Mouse (Mus musculus): Measurements from ENCODE around the gene Crygc. TPM values are rescaled to one million over a fixed set of nuclear protein-coding genes. Genes with fewer than 3 reads are reported as not detected.

Crygc gene
- not detected in 2 replicates for polyA plus RNA-seq (2015; fragmentation: Nextera tagmentation; extraction: Ambion mirVana)

GRCm38 (mm10) chr1:65073589-65073988 lies at the start of gene Crygc:
Gene Crygc (minus strand): TSS chr1:65073689.
- Histone ChIP-seq H3K36me3 (no peaks in the 10 kb centered on the region), H3K27me3 (no peaks in the 10 kb centered on the region), H3K4me3 (replicated peaks) (no peak within 1 kb of the TSS), H3K9me3 (replicated peaks) (no peaks in the 10 kb centered on the region), H3K9ac (no peak within 1 kb of the TSS), H3K4me1 (no peaks in the 10 kb centered on the region), H3K4me2 (no peak within 1 kb of the TSS), H3K27ac (no peak within 1 kb of the TSS)
- no peak for ATAC-seq (replicated peaks; ENCODE audit: low FRiP score)
- WGBS = 82% methylated on average over 6 of the region's 6 CpGs

GRCm38 (mm10) chr1:65122574-65123372 lies 49.3 kb upstream of the Crygc start, which contains the start of gene D630023F18Rik:
Gene D630023F18Rik (minus strand): TSS chr1:65123214.
- Histone ChIP-seq H3K9me3 (replicated peaks) (no peaks in the 10 kb centered on the region), H3K4me3 (replicated peaks) (peak within 1 kb of the TSS; percentile 25), H3K4me2 (peak within 1 kb of the TSS; percentile 48), H3K9ac (no peak within 1 kb of the TSS), H3K27me3 (no peaks in the 10 kb centered on the region), H3K27ac (no peak within 1 kb of the TSS), H3K4me1 (peaks cover 6% of the 10 kb centered on the region; the same call in 1 of the 2 replicates), H3K36me3 (no peaks in the 10 kb centered on the region)
- no peak for ATAC-seq (replicated peaks; ENCODE audit: low FRiP score)
- WGBS = 27% methylated on average over 9 of the region's 9 CpGs

GRCm38 (mm10) chr1:65119438-65119837 lies 45.9 kb upstream of the Crygc start, which contains the start of gene Gm28845:
Gene Gm28845 (minus strand): TSS chr1:65119558.
- ATAC-seq (replicated peaks; ENCODE audit: low FRiP score) = no peak

GRCm38 (mm10) chr1:65118150-65118913 lies 44.8 kb upstream of the Crygc start:
- ATAC-seq (replicated peaks; ENCODE audit: low FRiP score) = peak; percentile 80
- H3K27ac ChIP-seq = peak overlapping the region; percentile 60
- WGBS = 53% methylated on average over 8 of the region's 8 CpGs

More at GRCm38 (mm10) chr1:65119438-65119837, 45.9 kb upstream of the Crygc start, which contains the start of gene Gm28845:
- Histone ChIP-seq H3K9me3 (replicated peaks) (no peaks in the 10 kb centered on the region), H3K27me3 (no peaks in the 10 kb centered on the region), H3K4me3 (replicated peaks) (no peak within 1 kb of the TSS), H3K27ac (no peak within 1 kb of the TSS), H3K9ac (no peak within 1 kb of the TSS), H3K36me3 (no peaks in the 10 kb centered on the region), H3K4me1 (peaks cover 6% of the 10 kb centered on the region; the same call in 1 of the 2 replicates), H3K4me2 (no peak within 1 kb of the TSS)
- 87% methylated on average over 1 of the region's 1 CpGs for WGBS

GRCm38 (mm10) chr1:65113536-65114172 lies 40.2 kb upstream of the Crygc start:
- H3K9me3 ChIP-seq (replicated peaks) = no peaks in the 10 kb centered on the region
- H3K4me2 ChIP-seq = no peak overlapping the region
- 85% methylated on average over 5 of the region's 5 CpGs for WGBS
- no peaks in the 10 kb centered on the region for H3K36me3 ChIP-seq
- H3K27me3 ChIP-seq = no peaks in the 10 kb centered on the region
- no peak overlapping the region for H3K9ac ChIP-seq
- no peak overlapping the region for H3K27ac ChIP-seq
- H3K4me3 ChIP-seq (replicated peaks) = no peak overlapping the region
- ATAC-seq (replicated peaks; ENCODE audit: low FRiP score) = no peak
- H3K4me1 ChIP-seq = peaks cover 13% of the 10 kb centered on the region

More at GRCm38 (mm10) chr1:65118150-65118913, 44.8 kb upstream of the Crygc start:
- H3K4me3 ChIP-seq (replicated peaks) = no peak overlapping the region
- H3K4me1 ChIP-seq = peaks cover 6% of the 10 kb centered on the region; the same call in 1 of the 2 replicates
- no peaks in the 10 kb centered on the region for H3K27me3 ChIP-seq
- H3K36me3 ChIP-seq = no peaks in the 10 kb centered on the region
- no peaks in the 10 kb centered on the region for H3K9me3 ChIP-seq (replicated peaks)
- no peak overlapping the region for H3K4me2 ChIP-seq
- H3K9ac ChIP-seq = no peak overlapping the region

- Histone ChIP-seq H3K27ac (peak overlapping the region; percentile 69), H3K4me1 (peaks cover 9% of the 10 kb centered on the region), H3K4me2 (peak overlapping the region; percentile 52), H3K27me3 (no peaks in the 10 kb centered on the region), H3K36me3 (no peaks in the 10 kb centered on the region), H3K4me3 (replicated peaks) (peak overlapping the region; percentile 21), H3K9me3 (replicated peaks) (no peaks in the 10 kb centered on the region), H3K9ac (peak overlapping the region; percentile 21; the same call in 1 of the 2 replicates)
- peak; percentile 77 for ATAC-seq (replicated peaks; ENCODE audit: low FRiP score)
- WGBS = 28% methylated on average over 14 of the region's 14 CpGs
Measured at GRCm38 (mm10) chr1:65112807-65113196, 39.3 kb upstream of the Crygc start.

- Histone ChIP-seq H3K9ac (0 out of 2 replicates have a peak overlapping the region, but pooled peaks have one; percentile 21), H3K4me1 (peaks cover 9% of the 10 kb centered on the region), H3K4me3 (replicated peaks) (peak overlapping the region; percentile 21), H3K4me2 (peak overlapping the region; percentile 52), H3K27ac (peak overlapping the region; percentile 69; the same call in 1 of the 2 replicates), H3K9me3 (replicated peaks) (no peaks in the 10 kb centered on the region), H3K36me3 (no peaks in the 10 kb centered on the region), H3K27me3 (no peaks in the 10 kb centered on the region)
- ATAC-seq (replicated peaks; ENCODE audit: low FRiP score) = peak; percentile 70
- WGBS = 10% methylated on average over 8 of the region's 8 CpGs
Measured at GRCm38 (mm10) chr1:65112031-65112806, 38.7 kb upstream of the Crygc start.

- 67% methylated on average over 25 of the region's 25 CpGs for WGBS
- H3K9me3 ChIP-seq (replicated peaks) = no peaks in the 10 kb centered on the region
- H3K27ac ChIP-seq = no peak overlapping the region
- no peaks in the 10 kb centered on the region for H3K27me3 ChIP-seq
- ATAC-seq (replicated peaks; ENCODE audit: low FRiP score) = no peak
- H3K4me3 ChIP-seq (replicated peaks) = no peak overlapping the region
- H3K36me3 ChIP-seq = no peaks in the 10 kb centered on the region
- peak overlapping the region; percentile 30; the same call in 1 of the 2 replicates for H3K4me2 ChIP-seq
- H3K9ac ChIP-seq = no peak overlapping the region
- peaks cover 9% of the 10 kb centered on the region for H3K4me1 ChIP-seq
Measured at GRCm38 (mm10) chr1:65109756-65110435, 36.4 kb upstream of the Crygc start.

GRCm38 (mm10) chr1:65109196-65109595 lies 35.7 kb upstream of the Crygc start:
- ATAC-seq (replicated peaks; ENCODE audit: low FRiP score) = no peak

GRCm38 (mm10) chr1:65107654-65108279 lies 34.3 kb upstream of the Crygc start:
- Histone ChIP-seq H3K36me3 (no peaks in the 10 kb centered on the region), H3K27me3 (no peaks in the 10 kb centered on the region), H3K27ac (no peak overlapping the region), H3K4me2 (no peak overlapping the region), H3K4me1 (peaks cover 5% of the 10 kb centered on the region), H3K9ac (no peak overlapping the region), H3K4me3 (replicated peaks) (no peak overlapping the region), H3K9me3 (replicated peaks) (no peaks in the 10 kb centered on the region)
- ATAC-seq (replicated peaks; ENCODE audit: low FRiP score) = no peak
- 88% methylated on average over 10 of the region's 10 CpGs for WGBS

More at GRCm38 (mm10) chr1:65109196-65109595, 35.7 kb upstream of the Crygc start:
- Histone ChIP-seq H3K9me3 (replicated peaks) (no peaks in the 10 kb centered on the region), H3K4me1 (peaks cover 9% of the 10 kb centered on the region), H3K27me3 (no peaks in the 10 kb centered on the region), H3K36me3 (no peaks in the 10 kb centered on the region), H3K4me2 (no peak overlapping the region), H3K4me3 (replicated peaks) (no peak overlapping the region), H3K27ac (no peak overlapping the region), H3K9ac (no peak overlapping the region)
- 91% methylated on average over 8 of the region's 8 CpGs for WGBS
